Mouse (Mus musculus) kidney, adult 9 months (tissue): ENCODE data around the gene Gm3099.
"Not testable (repeated sequence)": the region's sequence is repeated elsewhere in the genome, so short reads cannot be mapped to it uniquely, and the experiment has no call there.

Experiments
- DNase-seq: peaks from one replicate; pipeline ENCODE4 v3.0.0; 2022

Gene Gm3099

DNA sequence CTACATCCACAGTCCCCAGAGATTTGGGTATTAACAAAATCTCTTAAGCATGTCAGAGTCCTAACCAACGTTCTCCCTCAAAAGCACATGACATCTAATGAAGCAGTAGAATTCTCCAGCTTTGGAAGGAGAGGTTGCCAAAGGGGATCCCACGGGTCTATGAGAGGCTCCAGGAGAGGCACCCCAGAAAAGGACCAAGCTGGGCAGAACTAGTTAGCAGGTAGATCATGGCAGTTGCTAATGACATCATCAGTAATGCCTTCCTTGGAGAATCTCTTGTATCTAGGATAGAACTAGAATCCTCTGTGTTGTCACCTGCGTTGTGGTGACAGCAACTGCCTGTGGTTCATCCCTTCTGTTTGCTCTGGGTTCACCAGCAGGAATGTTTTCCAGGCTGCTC, at the start of gene Gm3099:
Gm3099 (plus strand) TSS at position 301 of the 400 bp plus-strand sequence.
- DNase-seq: not testable (repeated sequence)

- not testable (repeated sequence) for DNase-seq
Observed at GRCm38 (mm10) chr14:3963247-3963646, 34.9 kb upstream of the Gm3099 start, which contains the start of gene Gm3095. TSS of gene Gm3095 (plus strand) at chr14:3963547.

GRCm38 (mm10) chr14:4023641-4024040, 25.4 kb downstream of the Gm3099 start, which contains the start of gene Gm5796:
TSS of gene Gm5796 (plus strand) at chr14:4023941.
- not testable (repeated sequence) for DNase-seq
